Mouse (Mus musculus): ENCODE results near the gene Nrarp. TPM values are rescaled to one million over a fixed set of nuclear protein-coding genes. Genes with fewer than 3 reads are reported as not detected.

The Nrarp gene
- 10 to 100 TPM; 38.6 to 44.9 TPM for total RNA-seq (2021)
- long read RNA-seq, experiment 1, transcript Nrarp-201 (1 exons, 2,582 nt), result major isoform, 93 of 93 reads
- long read RNA-seq, experiment 1, partial matches to known transcripts, result 0 of 93 reads
- long read RNA-seq, experiment 1, other reads (novel, unspliced or antisense), result 0 of 93 reads
- long read RNA-seq, experiment 2, transcript Nrarp-201 (1 exons, 2,582 nt), result major isoform, 85 of 85 reads
- long read RNA-seq, experiment 2, partial matches to known transcripts, result 0 of 85 reads
- long read RNA-seq, experiment 2, other reads (novel, unspliced or antisense), result 0 of 85 reads

DNA sequence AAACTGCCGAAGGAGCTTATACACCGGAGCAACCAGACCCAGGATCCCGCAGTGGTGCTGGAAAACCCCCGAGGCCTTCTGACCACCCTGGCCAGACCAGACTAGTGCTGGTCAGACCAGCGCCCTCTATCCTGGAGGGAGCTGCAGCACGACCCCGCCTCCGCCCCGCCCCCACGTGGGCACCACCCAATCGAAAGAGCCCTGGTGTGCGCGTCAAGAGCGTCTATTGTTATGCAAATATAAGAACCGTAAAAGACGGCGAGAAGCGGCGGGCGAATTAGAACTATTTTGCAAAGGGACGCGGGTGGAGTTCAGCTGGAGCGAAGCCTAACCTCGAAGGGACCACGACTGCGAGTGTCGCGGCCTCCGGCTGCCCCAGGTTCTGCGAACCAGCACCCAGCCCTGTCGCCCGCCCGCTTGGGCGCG lies at the start of gene Nrarp:
TSS of gene Nrarp (plus strand) at position 281 of the 426 bp plus-strand sequence.
- intact Hi-C loops (cut with DNase I), result loop anchor here (5.0 kb wide), 2 partner anchors 78 to 218 kb away; partner anchors contain the start of gene Dph7
- peak; percentile 95 to 97 for DNase-seq (ENCODE audit: low spot score in 2 of 2)

GRCm38 (mm10) chr2:25131601-25132000 lies 49.0 kb upstream of the Nrarp start:
- DNase-seq (ENCODE audit: low spot score in 2 of 2), result no peak
- intact Hi-C loops (cut with DNase I), result no loop called here

DNA sequence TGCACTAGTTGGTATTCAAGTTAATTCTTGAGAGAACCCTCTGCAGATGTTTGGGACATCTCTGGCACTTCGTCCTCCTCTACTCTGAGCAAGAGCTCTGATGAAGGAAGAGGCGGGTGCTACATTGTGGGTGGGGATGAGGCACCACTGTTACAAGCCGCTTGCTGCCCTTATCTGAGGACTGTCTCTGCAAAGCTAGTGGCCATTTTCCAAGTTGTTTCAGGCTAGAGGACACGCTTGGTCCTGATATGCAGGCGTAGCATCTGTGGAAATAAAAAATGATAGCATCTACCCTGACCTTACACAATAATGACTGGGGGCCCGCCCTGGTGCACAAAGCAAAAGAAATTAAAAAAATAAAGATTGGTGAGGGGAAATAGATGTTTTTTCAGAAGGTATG lies 42.7 kb upstream of the Nrarp start:
- intact Hi-C loops (cut with DNase I), result no loop called here

GRCm38 (mm10) chr2:25141185-25141584 lies 39.4 kb upstream of the Nrarp start:
- DNase-seq (ENCODE audit: low spot score in 2 of 2), result no peak
- intact Hi-C loops (cut with DNase I), result no loop called here

More for the DNA sequence above, 42.7 kb upstream of the Nrarp start:
- DNase-seq (ENCODE audit: low spot score in 2 of 2), result no peak

GRCm38 (mm10) chr2:25141921-25142320 lies 38.6 kb upstream of the Nrarp start:
- DNase-seq (ENCODE audit: low spot score in 2 of 2), result no peak
- intact Hi-C loops (cut with DNase I), result no loop called here

GRCm38 (mm10) chr2:25145346-25145745 lies 35.2 kb upstream of the Nrarp start:
- DNase-seq (ENCODE audit: low spot score in 2 of 2), result no peak
- intact Hi-C loops (cut with DNase I), result no loop called here

- intact Hi-C loops (cut with DNase I), result no loop called here
- no peak for DNase-seq (ENCODE audit: low spot score in 2 of 2)
Measured at GRCm38 (mm10) chr2:25147398-25147797, 33.2 kb upstream of the Nrarp start.

- DNase-seq (ENCODE audit: low spot score in 2 of 2), result no peak
- intact Hi-C loops (cut with DNase I), result no loop called here
Measured at GRCm38 (mm10) chr2:25147892-25148291, 32.7 kb upstream of the Nrarp start.

DNA sequence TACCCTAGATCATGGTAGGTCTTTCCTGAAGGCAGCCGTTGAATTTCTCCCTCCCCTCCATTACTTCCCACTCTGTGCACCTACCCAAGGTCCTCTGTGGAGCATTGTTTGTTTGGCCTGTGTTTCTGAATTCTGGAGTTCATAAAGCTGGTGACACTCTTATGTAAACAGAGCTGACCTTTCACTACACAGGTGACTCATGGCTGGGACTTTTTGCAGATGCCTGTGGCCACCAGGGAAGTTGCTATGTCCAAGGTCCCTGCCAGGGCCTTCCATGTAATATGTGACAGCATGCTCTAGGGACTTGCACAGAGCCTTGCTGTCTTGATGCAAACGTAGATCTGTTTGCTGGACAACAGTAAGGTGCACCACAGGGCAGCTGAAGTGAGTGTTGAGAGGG lies 30.9 kb upstream of the Nrarp start:
- intact Hi-C loops (cut with DNase I), result no loop called here
- no peak for DNase-seq (ENCODE audit: low spot score in 2 of 2)

GRCm38 (mm10) chr2:25151280-25151956 lies 29.1 kb upstream of the Nrarp start:
- DNase-seq (ENCODE audit: low spot score in 2 of 2), result no peak
- intact Hi-C loops (cut with DNase I), result no loop called here

DNA sequence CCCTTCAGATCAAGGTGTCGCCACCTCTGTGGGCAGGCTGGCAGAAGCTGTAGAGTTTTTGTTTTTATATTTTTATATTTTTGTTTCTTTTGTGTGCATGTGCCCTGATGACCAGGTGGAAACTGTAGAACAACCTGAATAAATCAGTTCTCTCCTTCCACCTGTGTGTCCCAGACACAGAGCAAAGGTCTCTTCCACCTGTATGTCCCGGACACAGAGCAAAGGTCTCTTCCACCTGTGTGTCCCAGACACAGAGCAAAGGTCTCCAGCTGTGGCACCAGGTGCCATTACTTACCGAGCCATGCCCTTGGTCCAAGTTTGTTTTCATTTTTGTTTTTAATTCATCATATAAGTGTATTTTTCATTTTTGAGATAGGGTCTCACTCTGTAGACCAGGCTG lies 24.4 kb upstream of the Nrarp start:
- no peak for DNase-seq (ENCODE audit: low spot score in 2 of 2)
- intact Hi-C loops (cut with DNase I), result no loop called here

- intact Hi-C loops (cut with DNase I), result no loop called here
- no peak for DNase-seq (ENCODE audit: low spot score in 2 of 2)
Measured at GRCm38 (mm10) chr2:25156990-25157389, 23.6 kb upstream of the Nrarp start.

DNA sequence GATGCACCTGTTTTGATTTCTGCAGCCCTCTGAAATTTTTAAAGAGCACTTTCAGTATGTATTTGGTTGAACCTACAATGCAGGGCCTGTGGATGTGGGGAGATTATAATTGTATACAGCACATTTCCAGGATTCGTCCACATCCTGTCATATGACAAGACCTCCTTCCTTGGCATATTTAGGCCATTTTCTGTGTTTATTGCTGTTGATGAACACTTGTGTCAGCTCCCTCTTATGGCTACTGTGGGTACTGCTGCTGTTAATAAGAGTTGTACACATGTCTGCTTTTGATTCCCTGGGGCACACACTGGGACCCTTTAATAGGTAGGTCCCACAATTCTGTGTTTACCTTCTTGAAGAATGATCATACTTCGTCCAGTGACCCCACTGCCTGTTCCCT lies 22.9 kb upstream of the Nrarp start:
- peak; percentile 69 to 84 for DNase-seq (ENCODE audit: low spot score in 2 of 2)
- intact Hi-C loops (cut with DNase I), result no loop called here

GRCm38 (mm10) chr2:25167481-25167880 lies 13.1 kb upstream of the Nrarp start:
- DNase-seq (ENCODE audit: low spot score in 2 of 2), result no peak
- intact Hi-C loops (cut with DNase I), result no loop called here

DNA sequence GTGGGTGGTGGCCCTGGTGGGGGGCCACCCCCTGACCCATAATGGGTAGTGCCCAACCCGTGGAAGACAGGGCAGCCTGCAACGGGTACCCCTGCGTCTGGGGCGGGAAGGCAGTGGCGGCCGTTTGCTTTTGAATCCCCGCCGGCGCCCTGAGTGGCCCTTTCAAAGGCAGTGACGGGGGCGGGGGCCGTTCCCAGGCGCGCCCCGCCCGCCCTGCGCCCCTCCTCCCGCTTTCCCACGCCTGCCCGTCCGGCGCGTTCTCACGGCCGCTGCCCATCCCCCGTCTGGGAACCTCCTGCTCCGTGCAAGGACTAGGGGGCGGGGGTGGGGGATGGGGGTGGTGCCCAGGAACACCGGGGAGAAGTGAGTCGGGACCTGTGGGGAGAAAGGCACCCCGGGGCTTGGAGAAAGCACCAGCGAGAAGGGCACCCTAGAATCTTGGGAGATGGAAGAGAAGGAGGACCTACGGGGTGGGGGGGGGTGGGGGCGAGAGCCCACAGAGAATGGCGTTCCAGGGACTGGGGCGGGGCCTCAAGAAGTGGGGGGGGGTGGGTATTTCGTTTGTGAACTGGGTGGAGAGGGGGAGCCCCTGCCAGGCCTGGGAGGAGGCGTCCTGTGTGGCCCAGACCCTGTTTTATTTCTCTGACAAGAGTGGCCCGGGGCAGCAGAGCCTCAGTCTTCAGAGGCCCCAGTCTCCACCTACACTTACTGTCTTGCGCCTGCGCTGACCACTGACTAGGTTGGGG lies 12.5 kb upstream of the Nrarp start:
- intact Hi-C loops (cut with DNase I), result no loop called here
- peak in 1 of 2 experiments; percentile 55 for DNase-seq (ENCODE audit: low spot score in 2 of 2)

DNA sequence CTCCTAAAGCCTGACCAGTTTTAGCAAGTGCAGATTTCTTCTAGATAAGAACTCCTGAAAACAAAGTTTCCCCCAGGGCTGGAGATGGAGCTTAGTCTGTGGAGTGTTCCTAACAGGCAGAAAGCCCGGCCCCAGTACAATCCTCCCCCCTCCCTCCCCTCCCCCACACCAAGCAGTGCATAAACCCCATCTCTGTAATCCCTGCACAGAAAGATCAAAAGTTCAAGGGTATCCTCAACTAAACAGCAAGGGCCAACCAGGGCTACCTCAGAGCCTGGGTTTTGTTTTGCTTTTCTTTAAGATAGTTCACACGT lies 11.9 kb upstream of the Nrarp start:
- DNase-seq (ENCODE audit: low spot score in 2 of 2), result no peak
- intact Hi-C loops (cut with DNase I), result no loop called here

- intact Hi-C loops (cut with DNase I), result no loop called here
- DNase-seq (ENCODE audit: low spot score in 2 of 2), result no peak
Measured at GRCm38 (mm10) chr2:25169778-25170177, 10.8 kb upstream of the Nrarp start.

DNA sequence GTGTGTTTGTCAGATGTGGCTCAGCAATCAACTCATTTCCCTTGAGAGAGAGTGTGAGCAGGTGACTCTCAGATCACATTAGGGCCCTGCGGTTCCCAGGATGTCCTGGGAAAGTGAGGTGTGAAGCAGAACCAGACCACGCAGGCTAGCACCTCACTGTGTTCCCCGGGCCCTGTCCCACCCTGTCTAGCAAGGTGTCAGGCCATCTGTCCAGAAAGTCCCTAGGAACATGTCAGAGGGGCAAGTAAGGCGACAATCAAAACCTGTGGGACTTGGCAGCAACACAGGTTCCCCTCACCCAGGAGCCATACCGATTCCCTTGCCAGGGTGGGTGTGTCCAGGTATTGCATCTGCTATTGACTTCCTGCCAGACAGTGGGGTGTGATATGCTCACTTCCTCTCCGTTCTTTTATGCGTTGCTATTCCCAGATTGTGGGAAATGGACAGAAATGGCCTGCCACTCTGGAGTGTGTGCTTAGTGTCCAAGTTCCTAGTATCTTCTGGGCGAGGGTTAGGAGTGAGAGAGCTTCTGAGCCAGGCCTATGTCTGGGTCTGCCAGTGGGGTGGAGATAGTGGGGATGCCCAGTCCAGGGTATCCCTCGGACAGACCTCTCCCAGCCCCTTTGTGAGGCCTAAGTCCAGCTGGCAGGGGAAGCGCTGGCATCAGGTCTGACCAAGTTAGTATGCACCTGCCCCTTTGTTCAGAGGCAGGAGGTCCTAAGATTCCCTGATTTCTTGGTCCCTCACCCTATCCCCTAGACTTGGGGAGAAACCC lies 10.0 kb upstream of the Nrarp start:
- intact Hi-C loops (cut with DNase I), result no loop called here
- DNase-seq (ENCODE audit: low spot score in 2 of 2), result no peak

DNA sequence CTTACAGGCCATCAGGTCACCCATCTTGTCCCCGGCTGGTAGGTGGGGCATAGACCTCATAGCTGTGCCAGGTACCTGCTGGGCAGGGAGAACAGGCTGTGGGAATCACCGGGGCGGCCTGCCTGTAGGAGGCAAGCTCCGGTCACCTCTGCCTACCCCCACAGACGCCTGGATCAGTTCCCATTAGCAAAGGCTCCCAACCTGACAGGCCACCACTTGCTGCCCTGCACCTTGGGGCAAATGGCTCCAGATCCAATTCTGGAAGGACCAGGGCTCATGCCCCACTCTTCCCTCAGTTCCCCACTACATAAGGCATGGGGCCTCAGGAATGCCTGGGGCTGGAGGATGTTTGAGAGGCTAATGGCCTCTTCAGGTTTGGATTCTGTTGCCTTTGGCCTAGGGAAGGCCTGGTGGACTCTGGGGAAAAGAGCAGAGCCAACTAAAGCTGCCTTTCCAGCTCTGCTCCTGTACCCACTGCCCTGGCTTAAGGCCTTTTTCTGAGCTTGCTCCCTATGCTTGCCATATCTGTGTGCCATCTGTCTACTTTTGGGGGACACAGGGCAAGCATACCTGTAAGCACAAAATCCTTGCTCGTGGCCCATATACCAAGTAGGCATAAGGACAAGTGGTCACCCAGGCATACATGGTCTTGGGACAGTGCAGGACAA lies 9.3 kb upstream of the Nrarp start:
- intact Hi-C loops (cut with DNase I), result no loop called here
- no peak for DNase-seq (ENCODE audit: low spot score in 2 of 2)
